Mouse (Mus musculus) ES-E14 (cell line): ENCODE measurements around the gene Sp1.

Experiments used
- CHD2 ChIP-seq: IDR thresholded peaks from 2 replicates; pipeline ENCODE4 v1.6.1; 2014; ENCODE audit warnings: mild to moderate bottlenecking, low read depth, low read length, inconsistent platforms
- HCFC1 ChIP-seq: IDR thresholded peaks from 2 replicates; pipeline ENCODE4 v1.6.1; 2012; ENCODE audit warnings: low read length, inconsistent platforms, borderline replicate concordance; ENCODE audit not compliant: insufficient read depth
- MAFK ChIP-seq: IDR thresholded peaks from 2 replicates; pipeline ENCODE4 v1.6.1; 2014; ENCODE audit warnings: mild to moderate bottlenecking, low read depth, low read length, inconsistent platforms; ENCODE audit not compliant: insufficient read depth
- ZC3H11A ChIP-seq: IDR thresholded peaks from 2 replicates; pipeline ENCODE4 v1.6.1; 2012; ENCODE audit warnings: low read depth, mild to moderate bottlenecking, inconsistent platforms, low read length, borderline replicate concordance
- ZNF384 ChIP-seq: IDR thresholded peaks from 2 replicates; pipeline ENCODE4 v1.6.1; 2012; ENCODE audit warnings: low read depth, low read length, inconsistent platforms

DNA sequence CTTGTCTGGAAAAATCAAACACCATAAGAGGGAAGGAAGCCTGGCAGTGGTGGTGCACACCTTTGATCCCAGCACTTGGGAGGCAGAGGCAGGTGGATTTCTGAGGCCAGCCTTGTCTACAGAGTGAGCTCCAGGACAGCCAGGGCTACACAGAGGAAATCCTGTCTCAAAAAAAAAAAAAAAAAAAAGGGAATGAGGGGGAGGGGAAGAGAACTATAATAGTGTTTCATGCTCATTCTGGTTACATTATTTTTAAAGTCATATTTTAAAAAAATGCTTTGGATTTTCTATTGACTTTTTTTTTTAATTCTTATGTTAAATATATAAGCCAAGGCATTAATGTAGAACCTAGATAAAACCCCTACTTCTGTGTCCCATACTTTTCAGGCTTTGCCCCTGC, 7.7 kb downstream of the Sp1 start:
- TF ChIP-seq MAFK, result no peak
- no peak for TF ChIP-seq HCFC1
- TF ChIP-seq ZC3H11A, result no peak
- TF ChIP-seq ZNF384, result no peak
- TF ChIP-seq CHD2, result no peak
